Mouse (Mus musculus): Measurements from ENCODE around the gene Noxo1. TPM values are rescaled to one million over a fixed set of nuclear protein-coding genes. Genes with fewer than 3 reads are reported as not detected.

Noxo1 gene
- polyA plus RNA-seq, 2 experiments, result 0.25 to 0.97 TPM

DNA sequence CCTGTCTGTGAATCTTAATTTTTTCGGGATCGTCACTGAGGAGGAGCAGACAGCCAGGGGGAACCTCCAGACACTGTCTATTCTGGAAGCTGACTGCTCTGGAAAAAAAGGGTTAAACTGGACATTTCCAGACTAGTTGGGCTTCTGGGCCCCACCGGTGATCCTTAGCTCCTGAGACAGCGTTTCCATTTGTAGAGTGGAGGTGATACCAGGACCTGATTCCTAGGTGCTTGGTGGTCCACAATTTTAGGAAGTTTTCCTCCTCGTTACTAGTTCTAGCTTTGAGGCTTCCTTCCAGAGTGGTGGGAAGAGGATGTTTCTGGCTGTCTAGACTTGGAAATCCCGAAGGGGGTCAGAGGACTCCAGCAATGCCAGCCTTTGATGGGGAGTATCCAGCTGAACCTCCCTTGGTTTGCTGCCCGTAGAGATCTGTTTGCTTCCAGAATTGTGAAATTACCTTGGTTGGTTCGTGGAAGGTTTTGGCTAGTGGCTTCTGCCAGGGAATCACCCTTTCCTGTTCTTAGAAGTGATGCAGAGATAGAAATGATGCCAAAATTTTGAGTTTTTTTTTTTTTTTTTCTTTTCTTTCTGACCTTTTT is 25.7 kb upstream of the Noxo1 start:
- no peak for DNase-seq (ENCODE audit: low read depth in 3 of 3, low spot score in 3 of 3)
- Histone ChIP-seq H3K27ac (peak overlapping the region; percentile 49), H3K27me3 (ENCODE audit: control insufficient read depth, insufficient read depth, low read length) (no peaks in the 10 kb centered on the region), H3K9me3 (ENCODE audit: control insufficient read depth, low read length) (no peaks in the 10 kb centered on the region), H3K4me1 (replicated peaks; ENCODE audit: control insufficient read depth in 2 of 2, insufficient read depth in 2 of 2, low read length in 1 of 2) (peaks cover 21 to 28% of the 10 kb centered on the region in 2 experiments), H3K9ac (replicated peaks) (peak overlapping the region; percentile 86), H3K4me2 (ENCODE audit: low read depth) (peak overlapping the region; percentile 96), H3K36me3 (replicated peaks; ENCODE audit: control insufficient read depth, insufficient read depth, low read depth) (no peaks in the 10 kb centered on the region), H3K4me3 (ENCODE audit: insufficient read depth in 1 of 2, low read depth in 2 of 2, low read length in 2 of 2) (peak overlapping the region; percentile 78 to 87)
- no peak for ATAC-seq (ENCODE audit: insufficient read depth)
- TF ChIP-seq EP300 (IDR thresholded peaks at IDR 0.05; ENCODE audit: low read depth) (no peak), CTCF (IDR thresholded peaks at IDR 0.05; ENCODE audit: low read depth) (no peak)
- WGBS (ENCODE audit: insufficient replicate concordance), result 5% methylated on average over 8 of the region's 8 CpGs

DNA sequence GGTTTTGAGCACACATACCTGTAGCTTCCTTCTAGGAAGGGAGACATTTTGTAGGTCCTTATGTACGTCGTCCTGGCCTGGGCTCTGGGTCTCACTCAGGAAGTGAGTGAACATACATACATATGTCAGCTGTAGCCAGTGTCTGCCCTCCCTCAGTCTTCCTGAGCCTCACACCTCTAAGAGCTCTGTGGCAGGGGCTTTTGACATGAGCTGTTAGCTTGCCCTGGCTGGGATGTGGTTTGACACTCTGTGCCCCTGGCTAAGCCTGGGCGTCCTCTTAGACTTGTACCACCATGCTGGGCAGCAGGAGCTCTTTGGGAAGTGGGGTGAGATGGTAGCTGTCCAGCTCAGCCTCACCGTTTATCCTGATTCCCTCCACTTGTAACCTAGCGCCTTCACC is 24.7 kb upstream of the Noxo1 start:
- Histone ChIP-seq H3K27me3 (ENCODE audit: control insufficient read depth, insufficient read depth, low read length) (no peaks in the 10 kb centered on the region), H3K4me1 (replicated peaks; ENCODE audit: control insufficient read depth in 2 of 2, insufficient read depth in 2 of 2, low read length in 1 of 2) (peaks cover 21 to 30% of the 10 kb centered on the region in 2 experiments), H3K9ac (replicated peaks) (0 out of 2 replicates have a peak overlapping the region, but pooled peaks have one; percentile 28), H3K4me3 (ENCODE audit: insufficient read depth in 1 of 2, low read depth in 2 of 2, low read length in 2 of 2) (peak overlapping the region; percentile 19 to 87; a peak in 3 of 4 replicates), H3K36me3 (replicated peaks; ENCODE audit: control insufficient read depth, insufficient read depth, low read depth) (no peaks in the 10 kb centered on the region), H3K4me2 (ENCODE audit: low read depth) (peak overlapping the region; percentile 96), H3K27ac (no peak overlapping the region), H3K9me3 (ENCODE audit: control insufficient read depth, low read length) (no peaks in the 10 kb centered on the region)
- 46% methylated on average over 5 of the region's 5 CpGs for WGBS (ENCODE audit: insufficient replicate concordance)
- TF ChIP-seq EP300 (IDR thresholded peaks at IDR 0.05; ENCODE audit: low read depth) (no peak), CTCF (IDR thresholded peaks at IDR 0.05; ENCODE audit: low read depth) (no peak)
- DNase-seq (ENCODE audit: low read depth in 3 of 3, low spot score in 3 of 3) (no peak), ATAC-seq (ENCODE audit: insufficient read depth) (no peak)

DNA sequence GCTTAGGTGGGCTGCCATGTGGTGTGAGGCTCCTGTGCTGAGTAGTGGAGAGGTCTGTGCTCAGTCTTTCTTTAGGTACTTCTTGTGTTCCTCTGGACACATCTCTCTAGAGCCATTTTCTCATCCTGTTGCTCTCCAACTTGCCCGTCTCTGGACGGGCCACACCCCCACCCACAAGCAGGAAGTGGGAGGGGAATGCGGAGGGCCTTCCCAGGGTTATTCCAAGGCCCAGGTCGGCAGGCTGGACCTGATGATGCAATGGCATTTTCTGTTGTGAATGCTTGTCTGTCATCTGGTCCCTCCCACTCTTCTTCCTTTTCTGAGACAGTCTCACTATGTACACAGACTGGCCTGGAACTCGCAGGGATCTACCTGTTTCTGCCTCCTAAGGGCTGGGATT is 23.9 kb upstream of the Noxo1 start:
- Histone ChIP-seq H3K4me3 (ENCODE audit: insufficient read depth in 1 of 2, low read depth in 2 of 2, low read length in 2 of 2) (no peak overlapping the region), H3K27me3 (ENCODE audit: control insufficient read depth, insufficient read depth, low read length) (no peaks in the 10 kb centered on the region), H3K9ac (replicated peaks) (peak overlapping the region; percentile 16; the same call in 1 of the 2 replicates), H3K4me1 (replicated peaks; ENCODE audit: control insufficient read depth in 2 of 2, insufficient read depth in 2 of 2, low read length in 1 of 2) (peaks cover 21 to 30% of the 10 kb centered on the region in 2 experiments), H3K4me2 (ENCODE audit: low read depth) (peak overlapping the region; percentile 96), H3K36me3 (replicated peaks; ENCODE audit: control insufficient read depth, insufficient read depth, low read depth) (peaks cover 6% of the 10 kb centered on the region), H3K9me3 (ENCODE audit: control insufficient read depth, low read length) (no peaks in the 10 kb centered on the region), H3K27ac (no peak overlapping the region)
- ATAC-seq (ENCODE audit: insufficient read depth) (0 out of 2 replicates have a peak, but pooled peaks have one; percentile 7), DNase-seq (ENCODE audit: low read depth in 3 of 3, low spot score in 3 of 3) (peak in 1 of 3 experiments; percentile 47)
- WGBS (ENCODE audit: insufficient replicate concordance), result 10% methylated on average over 5 of the region's 5 CpGs
- TF ChIP-seq CTCF (IDR thresholded peaks at IDR 0.05; ENCODE audit: low read depth), result no peak
- no peak for TF ChIP-seq EP300 (IDR thresholded peaks at IDR 0.05; ENCODE audit: low read depth)

DNA sequence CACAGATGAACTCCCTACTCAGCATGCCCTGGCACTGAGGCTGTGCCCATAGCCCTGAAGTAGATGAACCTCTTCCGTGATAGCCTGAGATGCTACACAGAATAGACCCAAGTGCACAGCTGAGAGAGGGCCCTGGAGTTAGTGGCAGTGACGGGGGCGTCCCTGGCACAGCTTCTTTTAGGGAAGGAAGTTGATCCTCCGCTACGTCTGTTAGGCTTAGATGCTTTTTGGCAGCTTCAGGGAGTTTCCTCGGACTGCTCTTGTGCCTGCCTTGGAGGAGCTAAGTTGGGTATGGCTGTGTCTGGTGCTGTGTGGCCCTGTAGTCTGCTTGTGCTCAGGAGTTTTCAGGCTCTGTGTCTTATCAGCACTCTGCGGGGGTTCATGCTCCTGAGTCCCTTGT is 21.8 kb upstream of the Noxo1 start:
- Histone ChIP-seq H3K9ac (replicated peaks) (no peak overlapping the region), H3K4me3 (ENCODE audit: insufficient read depth in 1 of 2, low read depth in 2 of 2, low read length in 2 of 2) (no peak overlapping the region), H3K4me2 (ENCODE audit: low read depth) (no peak overlapping the region), H3K27ac (no peak overlapping the region), H3K27me3 (ENCODE audit: control insufficient read depth, insufficient read depth, low read length) (no peaks in the 10 kb centered on the region), H3K36me3 (replicated peaks; ENCODE audit: control insufficient read depth, insufficient read depth, low read depth) (peaks cover 21% of the 10 kb centered on the region), H3K9me3 (ENCODE audit: control insufficient read depth, low read length) (no peaks in the 10 kb centered on the region), H3K4me1 (replicated peaks; ENCODE audit: control insufficient read depth in 2 of 2, insufficient read depth in 2 of 2, low read length in 1 of 2) (peaks cover 14 to 24% of the 10 kb centered on the region in 2 experiments)
- ATAC-seq (ENCODE audit: insufficient read depth), result no peak
- DNase-seq (ENCODE audit: low read depth in 3 of 3, low spot score in 3 of 3), result no peak
- WGBS (ENCODE audit: insufficient replicate concordance), result 54% methylated on average over 7 of the region's 7 CpGs
- no peak for TF ChIP-seq CTCF (IDR thresholded peaks at IDR 0.05; ENCODE audit: low read depth)
- TF ChIP-seq EP300 (IDR thresholded peaks at IDR 0.05; ENCODE audit: low read depth), result no peak

DNA sequence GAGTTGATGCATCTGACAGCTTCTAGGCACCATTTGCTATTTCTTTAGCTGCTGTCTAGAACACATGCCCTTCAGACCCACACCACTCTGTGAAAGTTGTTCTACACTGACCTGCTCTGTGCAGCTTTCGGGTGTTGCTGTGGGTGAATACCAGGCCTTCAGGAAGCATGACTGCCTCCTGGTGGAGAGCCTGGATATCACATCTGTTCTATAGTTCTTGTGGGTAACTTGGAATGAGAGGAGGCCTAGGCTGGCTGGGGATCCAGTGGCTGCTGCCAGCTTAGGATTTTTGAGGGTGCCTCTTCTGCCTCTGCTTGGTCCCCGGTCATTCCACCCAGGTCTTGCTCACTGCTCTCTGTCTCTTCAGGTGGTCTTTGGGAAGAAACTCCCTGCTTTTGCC is 19.8 kb upstream of the Noxo1 start:
- peaks cover 6 to 14% of the 10 kb centered on the region in 2 experiments for H3K4me1 ChIP-seq (replicated peaks; ENCODE audit: control insufficient read depth in 2 of 2, insufficient read depth in 2 of 2, low read length in 1 of 2)
- H3K27me3 ChIP-seq (ENCODE audit: control insufficient read depth, insufficient read depth, low read length), result no peaks in the 10 kb centered on the region
- TF ChIP-seq CTCF (IDR thresholded peaks at IDR 0.05; ENCODE audit: low read depth) (peak; percentile 89), EP300 (IDR thresholded peaks at IDR 0.05; ENCODE audit: low read depth) (no peak)
- H3K4me2 ChIP-seq (ENCODE audit: low read depth), result no peak overlapping the region
- DNase-seq (ENCODE audit: low read depth in 3 of 3, low spot score in 3 of 3) (peak in 2 of 3 experiments; percentile 58 to 59), ATAC-seq (ENCODE audit: insufficient read depth) (no peak)
- H3K36me3 ChIP-seq (replicated peaks; ENCODE audit: control insufficient read depth, insufficient read depth, low read depth), result peaks cover 33% of the 10 kb centered on the region
- no peak overlapping the region for H3K27ac ChIP-seq
- no peaks in the 10 kb centered on the region for H3K9me3 ChIP-seq (ENCODE audit: control insufficient read depth, low read length)
- no peak overlapping the region for H3K4me3 ChIP-seq (ENCODE audit: insufficient read depth in 1 of 2, low read depth in 2 of 2, low read length in 2 of 2)
- WGBS (ENCODE audit: insufficient replicate concordance), result 54% methylated on average over 2 of the region's 2 CpGs
- H3K9ac ChIP-seq (replicated peaks), result no peak overlapping the region
